Comparison of ENCODE assay signal across 12 mouse cellular contexts in genomic region chr2:181495845-181496244, GRCm38 (mm10). TPM values are rescaled to one million over a fixed set of nuclear protein-coding genes. Genes with fewer than 3 reads are reported as not detected.
DNase-seq lines count a peak whose midpoint lies in the region; ATAC-seq and TF ChIP-seq lines count a peak whose summit lies in the region.
"Not testable (repeated sequence)": the region's sequence is repeated elsewhere in the genome, so short reads cannot be mapped to it uniquely, and the experiment has no call there.
"Had no signal": no experiment of that assay in that cellular context is flagged by ENCODE, and none has a peak within 500 bp of the region (broad histone marks: within the 10 kb centered on the region; RNA-seq: fewer than 3 reads in every experiment).

No protein-coding gene starts in this region.

- H3K4me1 ChIP-seq in G1E (ENCODE audit: insufficient read depth, low read depth, low read length) = peaks cover 46% of the 10 kb centered on the region
- peaks cover 17% of the 10 kb centered on the region for H3K4me1 ChIP-seq in embryonic facial prominence, embryonic 15.5 days
- H3K4me1 ChIP-seq in heart, embryonic 15.5 days (replicated peaks) = peaks cover 20% of the 10 kb centered on the region
- H3K4me1 ChIP-seq in kidney, embryonic 15.5 days = peaks cover 28% of the 10 kb centered on the region
- peaks cover 24% of the 10 kb centered on the region for H3K4me1 ChIP-seq in liver, embryonic 16.5 days (ENCODE audit: control insufficient read depth, low read depth, low read length)
- H3K4me1 ChIP-seq in neural tube, embryonic 14.5 days (ENCODE audit: control insufficient read depth, insufficient read depth, low read length) = peaks cover 12% of the 10 kb centered on the region

- H3K27ac ChIP-seq in embryonic facial prominence, embryonic 15.5 days (replicated peaks); heart, embryonic 15.5 days; liver, embryonic 16.5 days (ENCODE audit: low read length); neural tube, embryonic 14.5 days (ENCODE audit: low read depth, low read length): not testable (repeated sequence)
- H3K27ac ChIP-seq in kidney, embryonic 15.5 days = peak overlapping the region; percentile 98; the same call in 1 of the 2 replicates

- WGBS in embryonic facial prominence, embryonic 15.5 days = 61% methylated on average over 8 of the region's 8 CpGs
- WGBS in heart, embryonic 15.5 days = 61% methylated on average over 8 of the region's 8 CpGs
- 65% methylated on average over 8 of the region's 8 CpGs for WGBS in kidney, embryonic 15.5 days
- WGBS in liver, embryonic 16.5 days (ENCODE audit: insufficient replicate concordance) = 37% methylated on average over 8 of the region's 8 CpGs
- 63% methylated on average over 8 of the region's 8 CpGs for WGBS in neural tube, embryonic 14.5 days

- not testable (repeated sequence) for H3K9ac ChIP-seq in embryonic facial prominence, embryonic 15.5 days; heart, embryonic 15.5 days; kidney, embryonic 15.5 days; liver, embryonic 16.5 days (ENCODE audit: low read depth, low read length); neural tube, embryonic 14.5 days (replicated peaks; ENCODE audit: low read depth, low read length)

- H3K4me2 ChIP-seq in embryonic facial prominence, embryonic 15.5 days (replicated peaks) = peak overlapping the region; percentile 63; the same call in 1 of the 2 replicates
- peak overlapping the region; percentile 84; the same call in 1 of the 2 replicates for H3K4me2 ChIP-seq in heart, embryonic 15.5 days
- peak overlapping the region; percentile 89 for H3K4me2 ChIP-seq in kidney, embryonic 15.5 days
- peak overlapping the region; percentile 95 for H3K4me2 ChIP-seq in liver, embryonic 16.5 days (ENCODE audit: low read depth, low read length)
- H3K4me2 ChIP-seq in neural tube, embryonic 14.5 days (ENCODE audit: low read depth, low read length) = peak overlapping the region; percentile 86; the same call in 1 of the 2 replicates

- DNase-seq in G1E (ENCODE audit: low spot score) = peak; percentile 19

- not testable (repeated sequence) for H3K4me3 ChIP-seq in G1E (ENCODE audit: low read depth, low read length); embryonic facial prominence, embryonic 15.5 days (replicated peaks); heart, embryonic 15.5 days; liver, embryonic 16.5 days (ENCODE audit: low read depth, low read length); neural tube, embryonic 14.5 days (ENCODE audit: low read depth, low read length)
- H3K4me3 ChIP-seq in kidney, embryonic 15.5 days (replicated peaks) = peak overlapping the region; percentile 85; the same call in 1 of the 2 replicates

- peaks cover 26% of the 10 kb centered on the region for H3K36me3 ChIP-seq in G1E (replicated peaks)
- peaks cover 12% of the 10 kb centered on the region for H3K36me3 ChIP-seq in embryonic facial prominence, embryonic 15.5 days
- H3K36me3 ChIP-seq in heart, embryonic 15.5 days = peaks cover 15% of the 10 kb centered on the region
- H3K36me3 ChIP-seq in kidney, embryonic 15.5 days = peaks cover 22% of the 10 kb centered on the region
- not testable (repeated sequence) for H3K36me3 ChIP-seq in liver, embryonic 16.5 days (ENCODE audit: control insufficient read depth, insufficient read depth); neural tube, embryonic 14.5 days (ENCODE audit: control insufficient read depth, insufficient read depth, low read length)

- H3K9me3 ChIP-seq in G1E (replicated peaks); embryonic facial prominence, embryonic 15.5 days (replicated peaks); heart, embryonic 15.5 days (replicated peaks); kidney, embryonic 15.5 days (replicated peaks); liver, embryonic 16.5 days (replicated peaks; ENCODE audit: control insufficient read depth, low read length); neural tube, embryonic 14.5 days (ENCODE audit: control insufficient read depth, low read length): not testable (repeated sequence)

- not testable (repeated sequence) for ATAC-seq in G1E (ENCODE audit: extremely low read depth, insufficient number of reproducible peaks, low FRiP score, poor library complexity, severe bottlenecking); embryonic facial prominence, embryonic 15.5 days (ENCODE audit: insufficient number of reproducible peaks, low FRiP score, low TSS enrichment, low read depth); heart, embryonic 15.5 days (replicated peaks; ENCODE audit: insufficient number of reproducible peaks, insufficient read depth, low FRiP score, low read depth); kidney, embryonic 15.5 days (replicated peaks; ENCODE audit: low FRiP score); liver, embryonic 16.5 days (ENCODE audit: low read depth); neural tube, embryonic 14.5 days (ENCODE audit: low read depth)
- peak; percentile 29; the same call in 1 of the 2 replicates for ATAC-seq in megakaryocyte progenitor cell, adult 5-6 weeks (replicated peaks; ENCODE audit: poor library complexity)

- H3K27me3 ChIP-seq in G1E (ENCODE audit: insufficient read depth, low read length) = peaks cover 11% of the 10 kb centered on the region
- H3K27me3 ChIP-seq in embryonic facial prominence, embryonic 15.5 days; heart, embryonic 15.5 days; kidney, embryonic 15.5 days; liver, embryonic 16.5 days (ENCODE audit: control insufficient read depth, insufficient read depth, low read depth, low read length); neural tube, embryonic 14.5 days (ENCODE audit: control insufficient read depth, insufficient read depth, low read length): not testable (repeated sequence)

- TF ChIP-seq CTCF in G1E (IDR thresholded peaks at IDR 0.05; ENCODE audit: low read depth, low read length) = not testable (repeated sequence)

RNA-seq across cellular contexts. Expression of gene Tpd52l2, which starts 1.1 kb away (rescaled TPM):
- total RNA-seq in G1E (2014; fragmentation: Nextera tagmentation) = 56.4 and 65.2 TPM in 2 replicates
- total RNA-seq in G1E (2017) = 87.1 and 89.2 TPM in 2 replicates
- polyA plus RNA-seq in G1E (2012) = 45.3 and 47.1 TPM in 2 replicates
- polyA plus RNA-seq in embryonic facial prominence, embryonic 15.5 days (2015; fragmentation: Nextera tagmentation; extraction: Ambion mirVana) = 166 and 173 TPM in 2 replicates
- polyA plus RNA-seq in heart, embryonic 15.5 days (2015; fragmentation: Nextera tagmentation; extraction: Ambion mirVana) = 105 and 117 TPM in 2 replicates
- polyA plus RNA-seq in kidney, embryonic 15.5 days (2015; fragmentation: Nextera tagmentation; extraction: Ambion mirVana) = 162 and 169 TPM in 2 replicates
- 62.7 and 69.3 TPM in 2 replicates for polyA plus RNA-seq in liver, embryonic 16.5 days (2015; fragmentation: Nextera tagmentation; extraction: Ambion mirVana)
- total RNA-seq in megakaryocyte progenitor cell, adult 5-6 weeks (2015) = 47.1 and 60.0 TPM in 2 replicates
- 99.2 and 119 TPM in 2 replicates for total RNA-seq in megakaryocyte progenitor cell, adult 5-6 weeks (2017)
- 116 and 120 TPM in 2 replicates for polyA plus RNA-seq in neural tube, embryonic 14.5 days (2014; fragmentation: Nextera tagmentation; extraction: Ambion mirVana)

RNA-seq across cellular contexts. Expression of gene Abhd16b, which starts 2.8 kb away (rescaled TPM):
- total RNA-seq in G1E (2014; fragmentation: Nextera tagmentation) (not detected in 2 replicates), G1E (2017) (not detected in 2 replicates)
- polyA plus RNA-seq in G1E (2012) = not detected in 2 replicates
- polyA plus RNA-seq in embryonic facial prominence, embryonic 15.5 days (2015; fragmentation: Nextera tagmentation; extraction: Ambion mirVana) = 0.18 and 0.24 TPM in 2 replicates
- 0.10 and 0.26 TPM in 2 replicates for polyA plus RNA-seq in heart, embryonic 15.5 days (2015; fragmentation: Nextera tagmentation; extraction: Ambion mirVana)
- polyA plus RNA-seq in kidney, embryonic 15.5 days (2015; fragmentation: Nextera tagmentation; extraction: Ambion mirVana) = 0.30 TPM in 1 of 2 replicates, not detected in the other
- polyA plus RNA-seq in liver, embryonic 16.5 days (2015; fragmentation: Nextera tagmentation; extraction: Ambion mirVana) = 0.09 TPM in 1 of 2 replicates, not detected in the other
- not detected in 2 replicates for total RNA-seq in megakaryocyte progenitor cell, adult 5-6 weeks (2015)
- not detected in 2 replicates for total RNA-seq in megakaryocyte progenitor cell, adult 5-6 weeks (2017)
- not detected in 2 replicates for polyA plus RNA-seq in neural tube, embryonic 14.5 days (2014; fragmentation: Nextera tagmentation; extraction: Ambion mirVana)
- total RNA-seq: adrenal gland, postnatal 10 days; gastrocnemius, postnatal 36 days; heart, postnatal 4 days; layer of hippocampus, postnatal 14 days had no signal
- polyA plus RNA-seq: forebrain, embryonic 16.5 days had no signal

RNA-seq across cellular contexts. Expression of gene Dnajc5, which starts 24.4 kb away (rescaled TPM):
- total RNA-seq in G1E (2014; fragmentation: Nextera tagmentation) (41.9 and 46.4 TPM in 2 replicates), G1E (2017) (49.5 and 52.7 TPM in 2 replicates)
- polyA plus RNA-seq in G1E (2012) = 34.3 and 34.8 TPM in 2 replicates
- polyA plus RNA-seq in embryonic facial prominence, embryonic 15.5 days (2015; fragmentation: Nextera tagmentation; extraction: Ambion mirVana) = 87.7 and 92.0 TPM in 2 replicates
- polyA plus RNA-seq in heart, embryonic 15.5 days (2015; fragmentation: Nextera tagmentation; extraction: Ambion mirVana) = 70.3 and 83.3 TPM in 2 replicates
- polyA plus RNA-seq in kidney, embryonic 15.5 days (2015; fragmentation: Nextera tagmentation; extraction: Ambion mirVana) = 84.4 and 88.6 TPM in 2 replicates
- 26.4 and 27.3 TPM in 2 replicates for polyA plus RNA-seq in liver, embryonic 16.5 days (2015; fragmentation: Nextera tagmentation; extraction: Ambion mirVana)
- total RNA-seq in megakaryocyte progenitor cell, adult 5-6 weeks (2015) = 25.0 and 30.7 TPM in 2 replicates
- 37.4 and 40.0 TPM in 2 replicates for total RNA-seq in megakaryocyte progenitor cell, adult 5-6 weeks (2017)
- 245 and 250 TPM in 2 replicates for polyA plus RNA-seq in neural tube, embryonic 14.5 days (2014; fragmentation: Nextera tagmentation; extraction: Ambion mirVana)

RNA-seq across cellular contexts. Expression of gene Zbtb46, which starts 36.6 kb away (rescaled TPM):
- total RNA-seq in G1E (2014; fragmentation: Nextera tagmentation) = not detected in 2 replicates
- total RNA-seq in G1E (2017) = 0.23 and 0.66 TPM in 2 replicates
- polyA plus RNA-seq in G1E (2012) = 0.04 TPM in 1 of 2 replicates, not detected in the other
- polyA plus RNA-seq in embryonic facial prominence, embryonic 15.5 days (2015; fragmentation: Nextera tagmentation; extraction: Ambion mirVana) = 4.0 and 4.6 TPM in 2 replicates
- 8.6 and 10.4 TPM in 2 replicates for polyA plus RNA-seq in heart, embryonic 15.5 days (2015; fragmentation: Nextera tagmentation; extraction: Ambion mirVana)
- 25.5 and 28.0 TPM in 2 replicates for polyA plus RNA-seq in kidney, embryonic 15.5 days (2015; fragmentation: Nextera tagmentation; extraction: Ambion mirVana)
- polyA plus RNA-seq in liver, embryonic 16.5 days (2015; fragmentation: Nextera tagmentation; extraction: Ambion mirVana) = 7.0 and 7.5 TPM in 2 replicates
- total RNA-seq in megakaryocyte progenitor cell, adult 5-6 weeks (2015) = 1.2 and 1.8 TPM in 2 replicates
- total RNA-seq in megakaryocyte progenitor cell, adult 5-6 weeks (2017) = 1.9 and 5.4 TPM in 2 replicates
- 18.2 and 22.8 TPM in 2 replicates for polyA plus RNA-seq in neural tube, embryonic 14.5 days (2014; fragmentation: Nextera tagmentation; extraction: Ambion mirVana)
